Mouse (Mus musculus): Measurements from ENCODE around the gene Slc35a5.

GRCm38 (mm10) chr16:45104993-45105392 is 53.5 kb downstream of the Slc35a5 start:
- TF ChIP-seq CTCF (IDR thresholded peaks at IDR 0.05; ENCODE audit: control insufficient read depth, insufficient read depth, insufficient replicate concordance, low read depth, low read length) (no peak), POLR2A (IDR thresholded peaks at IDR 0.05; ENCODE audit: control insufficient read depth, low read depth, low read length) (no peak)

Measured in testis, adult 2 months (tissue).